Mouse (Mus musculus) midbrain, postnatal 0 days (tissue): ENCODE results near the gene Celsr3. TPM values are rescaled to one million over a fixed set of nuclear protein-coding genes. Genes with fewer than 3 reads are reported as not detected.

Source experiments
- ATAC-seq: fragments of 200-750 bp; cut with Nextera tagmentation; 2 replicates; pipeline ENCODE4 v1.8.0; 2017; ENCODE audit warnings: moderate number of reproducible peaks, mild to moderate bottlenecking, moderate TSS enrichment, moderate library complexity; ENCODE audit not compliant: low FRiP score
- DNase-seq: peaks from one replicate; pipeline ENCODE4 v3.0.0-alpha.2; 2015; ENCODE audit warnings: low spot score
- H3K27ac ChIP-seq: fragments of 300-500 bp; sonication (generic); 2 replicates; pipeline ENCODE4 v1.5.1; 2014; ENCODE audit warnings: low read depth, mild to moderate bottlenecking, low read length, mixed read lengths
- H3K27me3 ChIP-seq: fragments of 300-500 bp; sonication (generic); 2 replicates; pipeline ENCODE4 v1.6.1; 2014; ENCODE audit warnings: low read length, control low read depth, mixed read lengths; ENCODE audit not compliant: insufficient read depth
- H3K36me3 ChIP-seq: fragments of 300-500 bp; sonication (generic); 2 replicates; pipeline ENCODE4 v1.6.1; 2014; ENCODE audit warnings: low read length, control low read depth, mixed read lengths; ENCODE audit not compliant: insufficient read depth
- H3K4me1 ChIP-seq: fragments of 300-500 bp; sonication (generic); 2 replicates; pipeline ENCODE4 v1.6.1; 2014; ENCODE audit warnings: mild to moderate bottlenecking, control low read depth, antibody characterized with exemption, low read length, mixed read lengths; ENCODE audit not compliant: insufficient read depth
- H3K4me2 ChIP-seq: fragments of 300-500 bp; sonication (generic); 2 replicates; pipeline ENCODE4 v1.6.1; 2014; ENCODE audit warnings: low read depth, mild to moderate bottlenecking, low read length, mixed read lengths; ENCODE audit not compliant: poor library complexity, severe bottlenecking
- H3K4me3 ChIP-seq: fragments of 300-500 bp; sonication (generic); 2 replicates; pipeline ENCODE4 v1.5.1; 2014; ENCODE audit warnings: low read depth, mild to moderate bottlenecking, low read length, moderate library complexity
- H3K9ac ChIP-seq: fragments of 300-500 bp; sonication (generic); replicated peaks from 2 replicates; pipeline ENCODE4 v1.6.1; 2014; ENCODE audit warnings: mild to moderate bottlenecking, low read length, moderate library complexity, mixed read lengths; ENCODE audit not compliant: poor library complexity, severe bottlenecking
- H3K9me3 ChIP-seq: fragments of 300-500 bp; sonication (generic); 2 replicates; pipeline ENCODE4 v1.6.1; 2016; ENCODE audit warnings: low read length, control low read depth
- CTCF ChIP-seq: IDR thresholded peaks from 2 replicates; pipeline ENCODE4 v1.5.1; 2016; ENCODE audit warnings: antibody characterized with exemption, mild to moderate bottlenecking
- WGBS: fragments of 180-500 bp; shearing (Covaris S2); extraction: QIAGEN DNeasy Blood & Tissue Kit; methylation state at CpG from one replicate; pipeline ENCODE4 v1.1.7; 2014; 5-methylcytosine and 5-hydroxymethylcytosine counted together
- polyA plus RNA-seq: library from polyadenylated mRNA; unstranded; fragments of >200 nt; fragmentation: Nextera tagmentation; extraction: Ambion mirVana; gene quantifications from 2 replicates; pipeline ENCODE4 v1.2.1, GENCODE M21; 2015
- total RNA-seq: library from RNA; depleted of rRNA; stranded (reverse); fragments of >200 nt; gene quantifications from 2 replicates; pipeline ENCODE4 v1.2.3, GENCODE M21; 2014

The Celsr3 gene
- total and polyA plus RNA-seq, 2 experiments from 2014 or later = 7.2 to 61.7 TPM

DNA sequence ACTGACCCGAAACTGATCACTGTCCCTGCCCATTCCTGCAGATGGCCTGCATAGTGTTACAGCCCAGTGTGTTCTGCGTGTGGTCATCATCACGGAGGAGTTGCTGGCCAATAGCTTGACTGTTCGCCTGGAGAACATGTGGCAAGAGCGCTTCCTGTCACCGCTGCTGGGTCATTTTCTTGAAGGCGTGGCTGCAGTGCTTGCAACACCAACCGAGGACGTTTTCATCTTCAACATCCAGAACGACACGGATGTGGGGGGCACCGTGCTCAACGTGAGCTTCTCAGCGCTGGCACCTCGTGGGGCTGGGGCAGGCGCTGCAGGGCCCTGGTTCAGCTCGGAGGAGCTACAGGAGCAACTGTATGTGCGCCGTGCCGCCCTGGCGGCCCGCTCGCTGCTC is 5.5 kb downstream of the Celsr3 start:
- DNase-seq (no peak), ATAC-seq (no peak)
- WGBS = 13% methylated on average over 23 of the region's 23 CpGs
- H3K4me3 ChIP-seq = peak overlapping the region; percentile 23; the same call in 1 of the 2 replicates
- H3K4me1 ChIP-seq = peaks cover 8% of the 10 kb centered on the region
- H3K4me2 ChIP-seq = peak overlapping the region; percentile 49
- no peak for TF ChIP-seq CTCF
- H3K27ac ChIP-seq = no peak overlapping the region
- H3K36me3 ChIP-seq = peaks cover 66% of the 10 kb centered on the region
- H3K9me3 ChIP-seq = no peaks in the 10 kb centered on the region
- no peak overlapping the region for H3K9ac ChIP-seq
- no peaks in the 10 kb centered on the region for H3K27me3 ChIP-seq

DNA sequence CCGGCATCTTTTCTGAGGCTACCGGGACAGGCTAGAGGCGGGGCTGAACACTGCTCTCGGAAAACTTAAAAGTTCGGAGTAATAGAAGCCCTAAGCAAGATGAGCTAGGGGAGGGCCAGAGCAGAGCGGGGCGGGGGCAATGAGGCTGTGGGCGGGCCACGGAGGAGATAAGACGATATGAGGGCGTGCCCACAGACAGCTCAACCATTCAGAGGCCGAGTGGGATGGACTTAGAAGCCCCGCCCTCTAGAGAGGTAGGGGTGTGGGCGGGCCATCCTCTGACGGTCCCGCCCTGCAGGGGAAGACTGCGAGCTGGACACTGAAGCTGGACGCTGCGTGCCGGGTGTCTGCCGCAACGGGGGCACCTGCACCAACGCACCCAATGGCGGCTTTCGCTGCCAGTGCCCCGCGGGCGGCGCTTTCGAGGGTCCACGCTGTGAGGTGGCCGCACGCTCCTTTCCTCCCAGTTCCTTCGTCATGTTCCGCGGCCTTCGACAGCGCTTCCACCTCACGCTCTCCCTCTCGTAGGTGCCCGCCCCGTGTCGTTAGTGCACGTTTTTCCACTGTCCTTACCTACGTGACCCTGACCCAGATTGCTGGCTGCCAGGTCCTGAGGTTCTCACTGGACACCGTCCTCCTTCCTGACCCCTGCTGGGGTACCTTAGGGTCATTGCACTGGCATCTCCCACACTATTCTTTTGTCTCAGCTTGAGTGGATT is 6.4 kb downstream of the Celsr3 start:
- H3K4me3 ChIP-seq = peak overlapping the region; percentile 23; the same call in 1 of the 2 replicates
- DNase-seq (peak; percentile 94), ATAC-seq (peak; percentile 77)
- H3K4me1 ChIP-seq = peaks cover 8% of the 10 kb centered on the region
- TF ChIP-seq CTCF = no peak
- H3K27me3 ChIP-seq = no peaks in the 10 kb centered on the region
- no peaks in the 10 kb centered on the region for H3K9me3 ChIP-seq
- WGBS = 8% methylated on average over 44 of the region's 46 CpGs
- H3K36me3 ChIP-seq = peaks cover 75% of the 10 kb centered on the region
- H3K4me2 ChIP-seq = peak overlapping the region; percentile 49
- no peak overlapping the region for H3K9ac ChIP-seq
- H3K27ac ChIP-seq = no peak overlapping the region

- 21% methylated on average over 14 of the region's 14 CpGs for WGBS
These were observed 16.9 kb downstream of the Celsr3 start for GRCm38 (mm10) chr9:108842989-108843388.

GRCm38 (mm10) chr9:108845390-108845789 is 19.3 kb downstream of the Celsr3 start:
- Histone ChIP-seq H3K4me3 (no peak overlapping the region), H3K9me3 (no peaks in the 10 kb centered on the region), H3K4me1 (no peaks in the 10 kb centered on the region), H3K27ac (no peak overlapping the region), H3K4me2 (no peak overlapping the region), H3K27me3 (no peaks in the 10 kb centered on the region), H3K9ac (no peak overlapping the region), H3K36me3 (peaks cover 84% of the 10 kb centered on the region)
- 85% methylated on average over 5 of the region's 5 CpGs for WGBS
- no peak for TF ChIP-seq CTCF
- ATAC-seq (no peak), DNase-seq (no peak)

More at GRCm38 (mm10) chr9:108842989-108843388, 16.9 kb downstream of the Celsr3 start:
- DNase-seq (peak; percentile 78), ATAC-seq (0 out of 2 replicates have a peak, but pooled peaks have one; percentile 10)
- no peak overlapping the region for H3K4me2 ChIP-seq
- no peak overlapping the region for H3K27ac ChIP-seq
- peak; percentile 48 for TF ChIP-seq CTCF
- no peaks in the 10 kb centered on the region for H3K9me3 ChIP-seq
- H3K36me3 ChIP-seq = peaks cover 86% of the 10 kb centered on the region
- H3K4me3 ChIP-seq = no peak overlapping the region
- no peaks in the 10 kb centered on the region for H3K27me3 ChIP-seq
- H3K9ac ChIP-seq = no peak overlapping the region
- H3K4me1 ChIP-seq = no peaks in the 10 kb centered on the region

GRCm38 (mm10) chr9:108847374-108847773 is 21.3 kb downstream of the Celsr3 start:
- H3K9ac ChIP-seq = no peak overlapping the region
- no peaks in the 10 kb centered on the region for H3K4me1 ChIP-seq
- no peaks in the 10 kb centered on the region for H3K27me3 ChIP-seq
- ATAC-seq (no peak), DNase-seq (no peak)
- no peak for TF ChIP-seq CTCF
- WGBS = 84% methylated on average over 4 of the region's 4 CpGs
- H3K27ac ChIP-seq = no peak overlapping the region
- no peak overlapping the region for H3K4me3 ChIP-seq
- no peaks in the 10 kb centered on the region for H3K9me3 ChIP-seq
- H3K4me2 ChIP-seq = no peak overlapping the region
- peaks cover 83% of the 10 kb centered on the region for H3K36me3 ChIP-seq

GRCm38 (mm10) chr9:108848419-108848818 is 22.3 kb downstream of the Celsr3 start:
- Histone ChIP-seq H3K4me1 (no peaks in the 10 kb centered on the region), H3K36me3 (peaks cover 77% of the 10 kb centered on the region), H3K27me3 (no peaks in the 10 kb centered on the region), H3K4me3 (no peak overlapping the region), H3K27ac (no peak overlapping the region), H3K9me3 (no peaks in the 10 kb centered on the region), H3K9ac (no peak overlapping the region), H3K4me2 (no peak overlapping the region)
- TF ChIP-seq CTCF = no peak
- no peak for ATAC-seq
- no peak for DNase-seq
- WGBS = 84% methylated on average over 17 of the region's 17 CpGs
